Mouse (Mus musculus): ENCODE measurements around the gene Crip1. TPM values are rescaled to one million over a fixed set of nuclear protein-coding genes. Genes with fewer than 3 reads are reported as not detected.
"Not testable (repeated sequence)": the region's sequence is repeated elsewhere in the genome, so short reads cannot be mapped to it uniquely, and the experiment has no call there.

The Crip1 gene
- polyA plus RNA-seq, 1 experiment from 2014 or later, result 560 TPM

- Histone ChIP-seq H3K4me3 (no peak overlapping the region), H3K27me3 (no peaks in the 10 kb centered on the region), H3K36me3 (peaks cover 31% of the 10 kb centered on the region), H3K9ac (no peak overlapping the region), H3K4me2 (no peak overlapping the region), H3K4me1 (no peaks in the 10 kb centered on the region), H3K27ac (no peak overlapping the region), H3K9me3 (no peaks in the 10 kb centered on the region)
- WGBS, result 64% methylated on average over 2 of the region's 2 CpGs
- no peak for ATAC-seq (ENCODE audit: insufficient number of reproducible peaks, low FRiP score, low TSS enrichment, low read depth)
Observed at GRCm38 (mm10) chr12:113193423-113193822, 47.3 kb downstream of the Crip1 start.

GRCm38 (mm10) chr12:113199132-113199531, 53.0 kb downstream of the Crip1 start:
- not testable (repeated sequence) for H3K9ac ChIP-seq; H3K4me3 ChIP-seq; ATAC-seq (ENCODE audit: insufficient number of reproducible peaks, low FRiP score, low TSS enrichment, low read depth); H3K27me3 ChIP-seq; H3K4me1 ChIP-seq; H3K27ac ChIP-seq; H3K9me3 ChIP-seq; H3K4me2 ChIP-seq; H3K36me3 ChIP-seq
- WGBS, result 91% methylated on average over 3 of the region's 6 CpGs

- no peak for ATAC-seq (ENCODE audit: insufficient number of reproducible peaks, low FRiP score, low TSS enrichment, low read depth)
- no peak overlapping the region for H3K4me2 ChIP-seq
- no peaks in the 10 kb centered on the region for H3K4me1 ChIP-seq
- H3K27me3 ChIP-seq, result no peaks in the 10 kb centered on the region
- no peaks in the 10 kb centered on the region for H3K9me3 ChIP-seq
- H3K9ac ChIP-seq, result no peak overlapping the region
- no peak overlapping the region for H3K27ac ChIP-seq
- no peak overlapping the region for H3K4me3 ChIP-seq
- no peaks in the 10 kb centered on the region for H3K36me3 ChIP-seq
- WGBS, result 90% methylated on average over 4 of the region's 4 CpGs
Observed at GRCm38 (mm10) chr12:113201301-113201700, 55.2 kb downstream of the Crip1 start.

- no peak for ATAC-seq (ENCODE audit: insufficient number of reproducible peaks, low FRiP score, low TSS enrichment, low read depth)
- Histone ChIP-seq H3K27ac (no peak overlapping the region), H3K36me3 (no peaks in the 10 kb centered on the region)
Observed at GRCm38 (mm10) chr12:113202008-113202407, 55.9 kb downstream of the Crip1 start.

More at GRCm38 (mm10) chr12:113202008-113202407, 55.9 kb downstream of the Crip1 start:
- H3K4me1 ChIP-seq, result no peaks in the 10 kb centered on the region
- H3K9ac ChIP-seq, result no peak overlapping the region
- no peaks in the 10 kb centered on the region for H3K9me3 ChIP-seq
- H3K4me2 ChIP-seq, result no peak overlapping the region
- no peak overlapping the region for H3K4me3 ChIP-seq
- H3K27me3 ChIP-seq, result no peaks in the 10 kb centered on the region

Other genes with a start within 250 kb of the Crip1 start
- 10.3 and 11.6 TPM in 2 replicates for gene Jag2, start 216.5 kb upstream of the Crip1 start, polyA plus RNA-seq (2015; fragmentation: Nextera tagmentation; extraction: Ambion mirVana)
- 70.5 and 71.2 TPM in 2 replicates for gene Nudt14, start 204.2 kb upstream of the Crip1 start, polyA plus RNA-seq (2015; fragmentation: Nextera tagmentation; extraction: Ambion mirVana)
- gene Btbd6, start 169.8 kb upstream of the Crip1 start, polyA plus RNA-seq (2015; fragmentation: Nextera tagmentation; extraction: Ambion mirVana), result 25.4 and 26.3 TPM in 2 replicates
- 57.1 and 61.7 TPM in 2 replicates for gene Brf1, start 145.6 kb upstream of the Crip1 start, polyA plus RNA-seq (2015; fragmentation: Nextera tagmentation; extraction: Ambion mirVana)
- 12.9 and 13.8 TPM in 2 replicates for gene Pacs2, start 131.8 kb upstream of the Crip1 start, polyA plus RNA-seq (2015; fragmentation: Nextera tagmentation; extraction: Ambion mirVana)
- 0.19 TPM in 1 of 2 replicates, not detected in the other for gene Tex22, start 71.8 kb upstream of the Crip1 start, polyA plus RNA-seq (2015; fragmentation: Nextera tagmentation; extraction: Ambion mirVana)
- gene Mta1, start 48.0 kb upstream of the Crip1 start, polyA plus RNA-seq (2015; fragmentation: Nextera tagmentation; extraction: Ambion mirVana), result 10.6 and 12.9 TPM in 2 replicates
- 113 and 182 TPM in 2 replicates for gene Crip2, start 6.1 kb upstream of the Crip1 start, polyA plus RNA-seq (2015; fragmentation: Nextera tagmentation; extraction: Ambion mirVana)
- 25.4 and 28.5 TPM in 2 replicates for gene Tedc1, start 10.1 kb downstream of the Crip1 start, polyA plus RNA-seq (2015; fragmentation: Nextera tagmentation; extraction: Ambion mirVana)
- 12.7 and 17.1 TPM in 2 replicates for gene Tmem121, start 39.6 kb downstream of the Crip1 start, polyA plus RNA-seq (2015; fragmentation: Nextera tagmentation; extraction: Ambion mirVana)